Mouse (Mus musculus): ENCODE results near the gene Swap70.

- no peak for TF ChIP-seq CTCF (IDR thresholded peaks at IDR 0.05)
- no peak for TF ChIP-seq POLR2A (IDR thresholded peaks at IDR 0.05; ENCODE audit: insufficient read depth, low read depth, low read length)
These were observed 18.1 kb downstream of the Swap70 start for GRCm38 (mm10) chr7:110239590-110239989.

All from heart, adult 2 months (tissue).